Mouse (Mus musculus): Measurements from ENCODE around the gene Dbp. TPM values are rescaled to one million over a fixed set of nuclear protein-coding genes. Genes with fewer than 3 reads are reported as not detected.

Gene Dbp
- polyA plus RNA-seq, 1 experiment from 2014 or later, result 4.1 TPM

GRCm38 (mm10) chr7:45722348-45722713 lies 17.4 kb downstream of the Dbp start:
- Histone ChIP-seq H3K27ac (replicated peaks) (no peak overlapping the region), H3K4me2 (no peak overlapping the region), H3K27me3 (no peaks in the 10 kb centered on the region), H3K9me3 (no peaks in the 10 kb centered on the region), H3K36me3 (peaks cover 36% of the 10 kb centered on the region), H3K4me1 (replicated peaks) (peaks cover 13% of the 10 kb centered on the region), H3K9ac (no peak overlapping the region), H3K4me3 (no peak overlapping the region)
- WGBS, result 79% methylated on average over 13 of the region's 13 CpGs
- ATAC-seq (ENCODE audit: low FRiP score, low read depth), result no peak

- Histone ChIP-seq H3K9me3 (no peaks in the 10 kb centered on the region), H3K27ac (replicated peaks) (no peak overlapping the region), H3K9ac (no peak overlapping the region), H3K36me3 (peaks cover 36% of the 10 kb centered on the region), H3K4me1 (replicated peaks) (peaks cover 13% of the 10 kb centered on the region), H3K4me2 (no peak overlapping the region), H3K4me3 (no peak overlapping the region), H3K27me3 (no peaks in the 10 kb centered on the region)
- WGBS, result 96% methylated on average over 4 of the region's 4 CpGs
- no peak for ATAC-seq (ENCODE audit: low FRiP score, low read depth)
These were observed 18.4 kb downstream of the Dbp start for GRCm38 (mm10) chr7:45723301-45723700.

GRCm38 (mm10) chr7:45723781-45724180 lies 18.9 kb downstream of the Dbp start:
- Histone ChIP-seq H3K4me3 (no peak overlapping the region), H3K4me1 (replicated peaks) (peaks cover 10% of the 10 kb centered on the region), H3K4me2 (no peak overlapping the region), H3K27me3 (no peaks in the 10 kb centered on the region), H3K36me3 (peaks cover 36% of the 10 kb centered on the region), H3K9ac (no peak overlapping the region), H3K9me3 (no peaks in the 10 kb centered on the region), H3K27ac (replicated peaks) (no peak overlapping the region)
- 97% methylated on average over 14 of the region's 14 CpGs for WGBS
- no peak for ATAC-seq (ENCODE audit: low FRiP score, low read depth)

GRCm38 (mm10) chr7:45725151-45725550 lies 20.3 kb downstream of the Dbp start:
- ATAC-seq (ENCODE audit: low FRiP score, low read depth), result no peak
- no peak overlapping the region for H3K9ac ChIP-seq
- 97% methylated on average over 9 of the region's 9 CpGs for WGBS
- H3K27ac ChIP-seq (replicated peaks), result no peak overlapping the region
- no peak overlapping the region for H3K4me3 ChIP-seq
- no peaks in the 10 kb centered on the region for H3K4me1 ChIP-seq (replicated peaks)
- no peak overlapping the region for H3K4me2 ChIP-seq
- H3K36me3 ChIP-seq, result peaks cover 32% of the 10 kb centered on the region
- no peaks in the 10 kb centered on the region for H3K9me3 ChIP-seq
- no peaks in the 10 kb centered on the region for H3K27me3 ChIP-seq

- H3K27ac ChIP-seq (replicated peaks), result no peak within 1 kb of the TSS
- peaks cover 28% of the 10 kb centered on the region for H3K36me3 ChIP-seq
- peaks cover under 1% of the 10 kb centered on the region; the same call in 1 of the 2 replicates for H3K4me1 ChIP-seq (replicated peaks)
- WGBS, result 93% methylated on average over 11 of the region's 11 CpGs
- H3K27me3 ChIP-seq, result no peaks in the 10 kb centered on the region
- H3K9me3 ChIP-seq, result no peaks in the 10 kb centered on the region
- H3K9ac ChIP-seq, result no peak within 1 kb of the TSS
- H3K4me2 ChIP-seq, result no peak within 1 kb of the TSS
- ATAC-seq (ENCODE audit: low FRiP score, low read depth), result no peak
- H3K4me3 ChIP-seq, result no peak within 1 kb of the TSS
These were observed 20.8 kb downstream of the Dbp start, which contains the start of gene Spaca4 for GRCm38 (mm10) chr7:45725713-45726112. Spaca4 (minus strand) TSS chr7:45725813.

GRCm38 (mm10) chr7:45726419-45726818 lies 21.5 kb downstream of the Dbp start:
- H3K27ac ChIP-seq (replicated peaks), result no peak overlapping the region
- H3K4me1 ChIP-seq (replicated peaks), result peaks cover 3% of the 10 kb centered on the region; the same call in 1 of the 2 replicates
- H3K27me3 ChIP-seq, result no peaks in the 10 kb centered on the region
- H3K36me3 ChIP-seq, result peaks cover 22% of the 10 kb centered on the region; the same call in 1 of the 2 replicates
- no peaks in the 10 kb centered on the region for H3K9me3 ChIP-seq
- ATAC-seq (ENCODE audit: low FRiP score, low read depth), result no peak
- H3K4me2 ChIP-seq, result no peak overlapping the region
- no peak overlapping the region for H3K4me3 ChIP-seq
- no peak overlapping the region for H3K9ac ChIP-seq
- 89% methylated on average over 10 of the region's 10 CpGs for WGBS

- WGBS, result 86% methylated on average over 3 of the region's 3 CpGs
- Histone ChIP-seq H3K4me2 (no peak overlapping the region), H3K27me3 (no peaks in the 10 kb centered on the region), H3K4me3 (no peak overlapping the region), H3K4me1 (replicated peaks) (peaks cover 3% of the 10 kb centered on the region; the same call in 1 of the 2 replicates), H3K9ac (no peak overlapping the region), H3K9me3 (no peaks in the 10 kb centered on the region), H3K27ac (replicated peaks) (no peak overlapping the region), H3K36me3 (peaks cover 22% of the 10 kb centered on the region; the same call in 1 of the 2 replicates)
- no peak for ATAC-seq (ENCODE audit: low FRiP score, low read depth)
These were observed 22.7 kb downstream of the Dbp start for GRCm38 (mm10) chr7:45727625-45728024.

GRCm38 (mm10) chr7:45730727-45731431 lies 26.0 kb downstream of the Dbp start:
- WGBS, result 16% methylated on average over 16 of the region's 16 CpGs
- peaks cover 3% of the 10 kb centered on the region; the same call in 1 of the 2 replicates for H3K4me1 ChIP-seq (replicated peaks)
- H3K27me3 ChIP-seq, result no peaks in the 10 kb centered on the region
- no peak overlapping the region for H3K9ac ChIP-seq
- H3K4me3 ChIP-seq, result no peak overlapping the region
- H3K4me2 ChIP-seq, result no peak overlapping the region
- no peak overlapping the region for H3K27ac ChIP-seq (replicated peaks)
- no peaks in the 10 kb centered on the region for H3K9me3 ChIP-seq
- ATAC-seq (ENCODE audit: low FRiP score, low read depth), result no peak
- 0 out of 2 replicates have a peak, but pooled peaks cover 10% of the 10 kb centered on the region for H3K36me3 ChIP-seq

- H3K27me3 ChIP-seq, result no peaks in the 10 kb centered on the region
- 83% methylated on average over 5 of the region's 5 CpGs for WGBS
- H3K36me3 ChIP-seq, result no peaks in the 10 kb centered on the region
- no peak overlapping the region for H3K4me3 ChIP-seq
- no peak overlapping the region for H3K9ac ChIP-seq
- H3K27ac ChIP-seq (replicated peaks), result no peak overlapping the region
- H3K4me1 ChIP-seq (replicated peaks), result peaks cover 3% of the 10 kb centered on the region; the same call in 1 of the 2 replicates
- ATAC-seq (ENCODE audit: low FRiP score, low read depth), result no peak
- H3K4me2 ChIP-seq, result no peak overlapping the region
- no peaks in the 10 kb centered on the region for H3K9me3 ChIP-seq
These were observed 28.6 kb downstream of the Dbp start for GRCm38 (mm10) chr7:45733477-45733876.

- ATAC-seq (ENCODE audit: low FRiP score, low read depth), result peak; percentile 88; the same call in 1 of the 2 replicates
- no peaks in the 10 kb centered on the region for H3K36me3 ChIP-seq
- H3K9me3 ChIP-seq, result no peaks in the 10 kb centered on the region
- no peak overlapping the region for H3K4me3 ChIP-seq
- no peak overlapping the region for H3K27ac ChIP-seq (replicated peaks)
- no peak overlapping the region for H3K4me2 ChIP-seq
- H3K4me1 ChIP-seq (replicated peaks), result no peaks in the 10 kb centered on the region
- H3K27me3 ChIP-seq, result 0 out of 2 replicates have a peak, but pooled peaks cover 6% of the 10 kb centered on the region
- 8% methylated on average over 9 of the region's 9 CpGs for WGBS
- H3K9ac ChIP-seq, result no peak overlapping the region
These were observed 34.4 kb downstream of the Dbp start for GRCm38 (mm10) chr7:45739162-45739763.

- H3K27ac ChIP-seq (replicated peaks), result no peak overlapping the region
- 0 out of 2 replicates have a peak, but pooled peaks cover 6% of the 10 kb centered on the region for H3K27me3 ChIP-seq
- no peak for ATAC-seq (ENCODE audit: low FRiP score, low read depth)
- H3K4me3 ChIP-seq, result no peak overlapping the region
- H3K9ac ChIP-seq, result no peak overlapping the region
- H3K4me1 ChIP-seq (replicated peaks), result no peaks in the 10 kb centered on the region
- no peaks in the 10 kb centered on the region for H3K36me3 ChIP-seq
- 69% methylated on average over 10 of the region's 10 CpGs for WGBS
- no peaks in the 10 kb centered on the region for H3K9me3 ChIP-seq
- no peak overlapping the region for H3K4me2 ChIP-seq
These were observed 34.9 kb downstream of the Dbp start for GRCm38 (mm10) chr7:45739820-45740219.

- Histone ChIP-seq H3K4me2 (peak overlapping the region; percentile 36; the same call in 1 of the 2 replicates), H3K27ac (replicated peaks) (no peak overlapping the region), H3K27me3 (0 out of 2 replicates have a peak, but pooled peaks cover 6% of the 10 kb centered on the region), H3K9ac (no peak overlapping the region), H3K4me1 (replicated peaks) (no peaks in the 10 kb centered on the region), H3K36me3 (no peaks in the 10 kb centered on the region), H3K4me3 (no peak overlapping the region), H3K9me3 (no peaks in the 10 kb centered on the region)
- 90% methylated on average over 12 of the region's 12 CpGs for WGBS
- ATAC-seq (ENCODE audit: low FRiP score, low read depth), result no peak
These were observed 36.4 kb downstream of the Dbp start for GRCm38 (mm10) chr7:45741308-45741707.
